24 mouse cellular contexts compared by ENCODE assay signal in genomic region chr9:68827441-68827840, GRCm38 (mm10).
A peak's percentile ranks its signal among the peaks of the same experiment; 100 is the strongest.
DNase-seq lines count a peak whose midpoint lies in the region; ATAC-seq and TF ChIP-seq lines count a peak whose summit lies in the region.
"Had no signal": no experiment of that assay in that cellular context is flagged by ENCODE, and none has a peak within 500 bp of the region (broad histone marks: within the 10 kb centered on the region; RNA-seq: fewer than 3 reads in every experiment).

No protein-coding gene starts in this region.

- H3K4me1 ChIP-seq in kidney, postnatal 0 days (replicated peaks; ENCODE audit: insufficient read depth, low read length), result 0 out of 2 replicates have a peak, but pooled peaks cover 9% of the 10 kb centered on the region
- peaks cover 13% of the 10 kb centered on the region for H3K4me1 ChIP-seq in kidney, embryonic 15.5 days
- peaks cover 5% of the 10 kb centered on the region; the same call in 1 of the 2 replicates for H3K4me1 ChIP-seq in lung, embryonic 14.5 days (ENCODE audit: insufficient read depth)
- H3K4me1 ChIP-seq: heart, embryonic 15.5 days; hindbrain, embryonic 13.5 days; megakaryocyte, embryonic 14.5 days; neural tube, embryonic 13.5 days had no signal

- H3K36me3 ChIP-seq in kidney, postnatal 0 days (ENCODE audit: insufficient read depth, low read length), result no peaks in the 10 kb centered on the region
- no peaks in the 10 kb centered on the region for H3K36me3 ChIP-seq in kidney, embryonic 15.5 days
- H3K36me3 ChIP-seq in lung, embryonic 14.5 days (ENCODE audit: insufficient read depth), result no peaks in the 10 kb centered on the region
- H3K36me3 ChIP-seq: heart, embryonic 15.5 days; hindbrain, embryonic 13.5 days; neural tube, embryonic 13.5 days had no signal

- no peak overlapping the region for H3K4me3 ChIP-seq in kidney, postnatal 0 days (replicated peaks; ENCODE audit: low read depth, low read length)
- H3K4me3 ChIP-seq in kidney, embryonic 15.5 days (replicated peaks), result no peak overlapping the region
- H3K4me3 ChIP-seq in lung, embryonic 14.5 days (ENCODE audit: low read depth, low read length), result no peak overlapping the region
- H3K4me3 ChIP-seq: heart, adult 2 months; heart, embryonic 15.5 days; hindbrain, embryonic 13.5 days; megakaryocyte, embryonic 14.5 days; myocyte; neural tube, embryonic 13.5 days had no signal

- TF ChIP-seq CTCF in kidney, postnatal 0 days (IDR thresholded peaks at IDR 0.05; ENCODE audit: low read depth), result no peak
- no peak for TF ChIP-seq CTCF in lung, embryonic 14.5 days (IDR thresholded peaks at IDR 0.05; ENCODE audit: low read depth)

- no peaks in the 10 kb centered on the region for H3K27me3 ChIP-seq in kidney, postnatal 0 days (ENCODE audit: insufficient read depth, low read length)
- no peaks in the 10 kb centered on the region for H3K27me3 ChIP-seq in kidney, embryonic 15.5 days
- H3K27me3 ChIP-seq in lung, embryonic 14.5 days (ENCODE audit: insufficient read depth, low read length), result no peaks in the 10 kb centered on the region
- H3K27me3 ChIP-seq: heart, embryonic 15.5 days; hindbrain, embryonic 13.5 days; megakaryocyte, embryonic 14.5 days; neural tube, embryonic 13.5 days had no signal

- ATAC-seq in kidney, postnatal 0 days (replicated peaks; ENCODE audit: low FRiP score, low read depth), result no peak
- ATAC-seq in kidney, embryonic 15.5 days (replicated peaks; ENCODE audit: low FRiP score), result no peak
- peak; percentile 28; the same call in 1 of the 2 replicates for ATAC-seq in lung, embryonic 14.5 days (ENCODE audit: insufficient read depth)
- ATAC-seq in monocyte, adult 5-6 weeks (replicated peaks; ENCODE audit: insufficient number of reproducible peaks, low FRiP score, low TSS enrichment, poor library complexity, severe bottlenecking), result no peak
- ATAC-seq: activated CD4-positive, CD25-positive, alpha-beta regulatory T cell, adult 4 months; forebrain, postnatal 0 days had no signal

- H3K4me2 ChIP-seq in kidney, postnatal 0 days (ENCODE audit: low read length), result no peak overlapping the region
- H3K4me2 ChIP-seq in kidney, embryonic 15.5 days, result no peak overlapping the region
- H3K4me2 ChIP-seq in lung, embryonic 14.5 days, result no peak overlapping the region
- H3K4me2 ChIP-seq: heart, embryonic 15.5 days; hindbrain, embryonic 13.5 days; neural tube, embryonic 13.5 days had no signal

- no peak overlapping the region for H3K9ac ChIP-seq in kidney, postnatal 0 days (ENCODE audit: low read depth, low read length)
- H3K9ac ChIP-seq in kidney, embryonic 15.5 days, result no peak overlapping the region
- no peak overlapping the region for H3K9ac ChIP-seq in lung, embryonic 14.5 days
- H3K9ac ChIP-seq: forebrain, postnatal 0 days; heart, embryonic 15.5 days; hindbrain, embryonic 13.5 days; liver, embryonic 14.5 days; neural tube, embryonic 13.5 days had no signal

- DNase-seq in kidney, postnatal 0 days (ENCODE audit: low spot score), result peak; percentile 78
- DNase-seq in lung, embryonic 14.5 days, result peak; percentile 17
- no peak for DNase-seq in lung, postnatal 25 days (ENCODE audit: low spot score)
- DNase-seq in adipocyte (ENCODE audit: low spot score), result peak; percentile 19
- DNase-seq in skeletal muscle tissue, adult 2 months (ENCODE audit: low read depth, low spot score), result peak; percentile 24
- no peak for DNase-seq in thymus, adult 18-20 months
- DNase-seq: adrenal gland, postnatal 10 days; cerebellum, adult 8-10 months; forebrain, postnatal 0 days; gastrocnemius, postnatal 36 days; heart, adult 2 months; heart, postnatal 36 days; lung, postnatal 36 days; midbrain, embryonic 14.5 days; retina, postnatal 1 day had no signal

- H3K9me3 ChIP-seq in kidney, postnatal 0 days (replicated peaks; ENCODE audit: low read length), result no peaks in the 10 kb centered on the region
- H3K9me3 ChIP-seq in kidney, embryonic 15.5 days (replicated peaks), result no peaks in the 10 kb centered on the region
- no peaks in the 10 kb centered on the region for H3K9me3 ChIP-seq in lung, embryonic 14.5 days (ENCODE audit: low read depth, low read length)
- H3K9me3 ChIP-seq: heart, embryonic 15.5 days; hindbrain, embryonic 13.5 days; megakaryocyte, embryonic 14.5 days; neural tube, embryonic 13.5 days had no signal

- WGBS in kidney, postnatal 0 days, result 58% methylated on average over 3 of the region's 3 CpGs
- WGBS in kidney, embryonic 15.5 days, result 59% methylated on average over 3 of the region's 3 CpGs
- WGBS in lung, embryonic 14.5 days, result 53% methylated on average over 3 of the region's 3 CpGs

- no peak overlapping the region for H3K27ac ChIP-seq in kidney, postnatal 0 days
- no peak overlapping the region for H3K27ac ChIP-seq in kidney, embryonic 15.5 days
- no peak overlapping the region for H3K27ac ChIP-seq in lung, embryonic 14.5 days (ENCODE audit: low read depth)
- H3K27ac ChIP-seq: heart, adult 2 months; heart, embryonic 15.5 days; hindbrain, embryonic 13.5 days; liver, embryonic 14.5 days; neural tube, embryonic 13.5 days had no signal

Comparison
In these comparisons a context has a peak if more than half of its experiments do, and no peak if none do; other contexts are left out.
1. DNase-seq: peak in kidney, postnatal 0 days (single experiment), lung, embryonic 14.5 days (single experiment), adipocyte (single experiment) and skeletal muscle tissue, adult 2 months (single experiment); none in lung, postnatal 25 days (single experiment) and thymus, adult 18-20 months (0 of 2).